Mouse (Mus musculus): ENCODE results near the gene C87414.
"Not testable (repeated sequence)": the region's sequence is repeated elsewhere in the genome, so short reads cannot be mapped to it uniquely, and the experiment has no call there.

The C87414 gene

DNA sequence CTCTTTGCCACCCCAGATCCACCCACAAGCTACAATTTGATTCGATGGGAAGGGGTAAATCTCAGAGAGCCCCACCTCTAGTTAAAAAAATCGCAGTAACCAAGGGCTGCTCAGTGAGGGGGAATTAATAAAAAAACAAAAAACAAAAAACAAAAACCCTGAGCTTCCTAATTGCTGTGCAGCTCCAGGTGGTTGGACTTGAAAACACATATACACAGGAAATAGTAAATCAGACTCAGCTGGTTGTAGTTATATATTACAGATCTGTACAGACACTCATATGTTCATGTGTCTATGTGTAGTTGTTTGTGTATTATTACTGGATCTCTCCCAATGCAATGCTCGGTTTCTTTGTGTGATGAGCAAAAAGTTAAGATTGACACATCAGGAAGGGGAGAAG is at the start of gene C87414:
Gene C87414, minus strand, starts transcription at position 101 of the 400 bp plus-strand sequence.
- not testable (repeated sequence) for DNase-seq (ENCODE audit: low read depth, low spot score)

DNA sequence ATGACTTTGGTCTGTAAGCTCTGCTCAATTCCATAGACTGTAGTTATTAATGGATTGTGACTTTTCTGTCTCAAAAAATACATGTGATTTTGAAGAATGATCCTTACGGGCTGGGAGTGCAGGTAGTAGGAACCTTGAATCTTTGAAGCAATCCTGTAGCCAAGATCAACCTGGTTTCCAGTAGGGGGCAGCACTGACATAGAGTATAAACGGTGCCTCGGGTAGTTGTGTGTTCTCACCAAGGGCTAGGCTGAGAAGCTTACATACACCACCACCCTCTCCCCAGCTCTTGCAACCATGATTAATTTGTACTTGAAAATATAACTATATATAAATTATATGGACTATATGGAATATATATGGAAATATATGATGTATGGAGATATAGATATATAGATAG is 13.3 kb upstream of the C87414 start:
- not testable (repeated sequence) for DNase-seq (ENCODE audit: low read depth, low spot score)
